Mouse (Mus musculus): ENCODE data around the gene Tmem59.

The Tmem59 gene

DNA sequence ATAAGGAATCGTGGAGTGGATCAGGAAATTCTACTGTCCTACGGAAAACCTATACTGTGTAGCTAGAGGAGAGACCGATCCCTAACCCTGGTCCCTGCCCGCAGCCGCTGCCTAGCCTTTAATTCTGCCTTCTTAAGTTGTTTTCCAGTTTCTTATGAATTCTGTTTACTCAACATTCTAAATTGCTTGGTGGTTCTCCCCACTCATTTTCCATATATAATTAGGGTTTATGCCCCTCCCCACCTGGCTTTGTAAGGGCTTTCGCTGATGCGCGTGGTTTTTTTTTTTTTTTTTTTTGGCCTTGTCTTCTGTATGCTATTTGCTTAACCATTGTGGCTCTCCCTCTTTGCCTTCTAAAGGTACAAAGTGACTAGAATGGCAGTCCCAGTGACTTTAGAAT is 1.4 kb downstream of the Tmem59 start:
- no peak for DNase-seq (ENCODE audit: low spot score)

DNA sequence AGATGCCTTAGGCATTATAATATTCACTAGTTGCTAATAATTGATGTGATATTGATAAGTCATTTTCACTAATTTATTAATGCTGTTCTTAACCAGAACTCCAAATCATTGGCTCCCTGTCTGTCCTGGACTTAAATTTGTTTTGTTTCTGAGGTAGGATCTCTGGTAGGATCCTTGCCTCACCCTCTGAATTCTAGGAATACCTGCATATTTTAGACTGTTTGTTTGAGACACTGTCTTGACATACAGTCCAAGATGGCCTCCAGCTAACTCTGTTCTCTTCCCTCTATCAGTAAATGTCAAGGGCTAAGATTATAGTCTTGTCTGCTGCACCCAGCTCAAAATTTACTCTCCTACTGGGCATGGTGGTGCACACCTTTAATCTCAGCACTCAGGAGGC is 2.5 kb downstream of the Tmem59 start:
- no peak for DNase-seq (ENCODE audit: low spot score)

DNA sequence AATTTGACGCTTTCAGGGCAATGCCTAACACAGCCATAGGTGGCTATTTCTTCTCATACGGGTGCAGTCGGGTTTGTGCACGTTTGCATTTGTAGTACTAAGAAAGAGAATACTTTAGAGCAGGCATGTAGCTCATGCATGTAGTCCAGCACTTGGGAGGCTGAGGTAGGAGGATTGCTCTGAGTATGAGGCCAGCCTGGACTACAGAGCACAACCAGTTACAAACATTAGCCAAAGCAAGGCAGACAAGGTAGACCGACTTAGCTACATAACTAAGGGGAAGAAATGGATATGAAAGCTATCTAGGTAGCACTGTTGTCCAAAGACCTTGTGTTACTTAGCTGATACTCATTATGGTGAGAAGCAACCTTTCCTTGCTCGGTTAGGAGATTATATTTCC is 3.7 kb downstream of the Tmem59 start:
- DNase-seq (ENCODE audit: low spot score): no peak

DNA sequence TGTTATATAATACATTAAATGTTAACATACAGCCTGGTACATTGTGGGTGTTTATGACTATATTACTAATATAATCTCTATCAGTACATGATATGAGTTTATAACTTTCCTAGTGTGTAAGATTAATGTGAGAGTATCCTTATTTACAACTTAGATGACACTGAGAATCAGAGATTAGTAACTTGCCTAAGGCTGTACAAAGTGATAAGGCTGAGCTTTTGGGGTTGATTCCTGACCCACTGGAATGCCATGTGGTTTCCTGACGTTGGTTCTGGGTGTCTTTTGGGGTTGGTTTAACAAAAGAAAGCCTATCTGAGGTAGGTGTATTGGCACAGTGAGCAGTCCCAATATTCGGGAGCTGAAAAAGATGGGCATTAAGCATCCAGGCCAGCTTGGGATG is 4.6 kb downstream of the Tmem59 start:
- DNase-seq (ENCODE audit: low spot score): no peak

DNA sequence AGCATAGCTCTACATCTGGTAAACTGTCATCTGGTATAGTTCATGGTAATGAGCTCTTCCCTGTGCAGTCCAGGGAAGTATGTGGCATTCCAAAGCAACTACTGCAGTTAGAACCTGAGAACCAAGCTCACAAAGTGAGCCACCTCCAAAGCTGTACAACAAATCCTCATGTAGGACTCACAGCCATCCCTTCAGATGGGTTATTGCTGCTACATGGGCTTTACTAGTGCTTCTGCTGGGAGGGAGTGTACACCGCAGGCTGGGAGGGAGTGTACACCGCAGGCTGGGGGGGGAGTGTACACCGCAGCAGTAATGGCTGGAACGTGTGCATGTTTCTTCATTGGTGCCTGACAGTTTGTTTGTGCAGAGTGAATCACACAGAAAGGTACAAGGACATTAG is 5.0 kb downstream of the Tmem59 start:
- DNase-seq (ENCODE audit: low spot score): no peak

DNA sequence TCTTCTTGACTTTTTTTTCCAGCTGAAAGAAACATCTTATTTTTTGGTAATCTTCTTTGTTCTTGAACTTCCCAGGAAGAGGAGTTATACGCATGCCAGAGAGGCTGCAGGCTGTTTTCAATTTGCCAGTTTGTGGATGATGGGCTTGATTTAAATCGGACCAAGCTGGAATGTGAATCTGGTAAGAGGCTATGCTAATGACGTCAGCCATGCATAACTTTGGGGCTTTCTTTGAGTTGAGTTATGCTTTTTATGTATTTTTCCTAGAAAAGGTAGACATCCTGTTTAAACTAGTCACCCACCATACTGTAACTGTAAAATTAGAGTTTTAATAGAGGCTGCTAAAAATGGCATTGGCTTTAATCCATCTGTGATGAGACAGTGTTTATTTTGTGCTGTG is 7.5 kb downstream of the Tmem59 start:
- no peak for DNase-seq (ENCODE audit: low spot score)

DNA sequence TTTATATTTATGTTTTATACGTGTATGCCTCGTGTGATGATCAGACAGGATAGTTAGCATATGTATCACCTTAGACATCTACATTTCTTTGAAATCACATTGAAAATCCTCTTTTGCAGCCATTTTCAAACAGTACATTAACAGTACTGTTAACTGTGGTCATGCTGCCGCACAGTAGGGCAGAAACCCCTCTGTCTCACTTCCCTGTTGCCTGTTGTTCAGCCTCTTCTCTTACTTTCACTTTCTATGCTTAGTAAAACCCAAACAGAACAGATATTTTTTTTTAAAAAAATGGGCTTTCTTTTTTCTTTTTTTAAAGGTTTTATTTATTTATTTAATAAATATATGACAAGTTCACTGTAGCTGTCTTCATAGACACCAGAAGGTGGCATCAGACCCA is 15.6 kb downstream of the Tmem59 start:
- no peak for DNase-seq (ENCODE audit: low spot score)

DNA sequence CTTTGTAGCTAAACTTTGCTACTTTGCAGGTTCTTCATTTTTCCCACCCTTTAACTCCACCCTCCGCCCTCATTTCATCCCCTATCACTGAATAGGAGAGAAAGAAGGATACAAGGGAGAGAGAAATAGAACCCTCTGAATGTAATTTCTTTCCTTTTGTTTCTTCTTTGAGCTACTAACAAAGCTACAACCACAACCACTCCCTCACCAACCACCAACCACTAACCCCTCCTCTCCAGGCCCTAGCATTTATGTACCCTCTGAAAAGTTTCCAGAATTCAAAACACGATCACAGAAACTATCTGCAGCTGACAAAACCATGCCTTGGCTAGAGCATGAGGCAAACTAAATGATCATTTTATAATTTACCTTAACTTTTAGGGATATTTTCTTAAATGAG is 18.3 kb downstream of the Tmem59 start:
- DNase-seq (ENCODE audit: low spot score): no peak

DNA sequence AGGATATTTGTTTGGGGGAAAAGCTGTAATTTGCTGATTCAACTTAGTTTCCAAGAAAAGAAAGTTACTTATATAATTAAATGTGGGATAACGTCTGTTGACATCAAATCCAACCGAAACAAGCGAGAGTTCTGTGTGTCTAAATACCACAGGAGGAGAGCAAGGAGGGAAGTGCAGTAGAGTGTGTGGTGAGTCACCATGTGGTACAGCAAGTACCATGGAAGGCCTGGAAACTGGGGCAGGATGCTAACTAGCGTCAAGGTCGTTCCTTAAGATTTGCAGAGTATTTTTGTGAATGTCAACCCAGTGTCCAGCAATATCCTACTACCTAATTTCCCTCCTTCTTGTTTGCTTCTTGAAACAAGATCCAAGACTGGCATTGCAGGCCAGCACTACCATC is 19.9 kb downstream of the Tmem59 start:
- no peak for DNase-seq (ENCODE audit: low spot score)

DNA sequence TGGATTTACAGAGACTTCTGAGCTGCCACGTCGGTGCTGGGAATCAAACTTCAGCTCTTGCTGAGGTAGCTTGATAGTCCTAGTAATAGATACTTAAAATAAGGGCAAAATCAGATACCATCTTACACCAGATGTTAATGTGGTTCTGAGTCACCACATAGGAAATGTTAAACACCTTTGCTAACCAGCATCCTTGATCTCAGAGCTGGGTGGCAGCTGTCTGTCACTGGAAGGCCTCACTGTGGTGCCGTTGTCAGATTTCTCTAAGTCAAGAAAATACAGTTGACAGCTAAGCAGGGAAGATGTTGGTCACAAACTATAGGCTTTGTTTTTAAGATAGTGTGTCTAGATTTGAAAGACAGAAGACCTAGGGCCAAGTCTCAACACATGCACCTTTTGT is 23.6 kb downstream of the Tmem59 start:
- DNase-seq (ENCODE audit: low spot score): no peak

DNA sequence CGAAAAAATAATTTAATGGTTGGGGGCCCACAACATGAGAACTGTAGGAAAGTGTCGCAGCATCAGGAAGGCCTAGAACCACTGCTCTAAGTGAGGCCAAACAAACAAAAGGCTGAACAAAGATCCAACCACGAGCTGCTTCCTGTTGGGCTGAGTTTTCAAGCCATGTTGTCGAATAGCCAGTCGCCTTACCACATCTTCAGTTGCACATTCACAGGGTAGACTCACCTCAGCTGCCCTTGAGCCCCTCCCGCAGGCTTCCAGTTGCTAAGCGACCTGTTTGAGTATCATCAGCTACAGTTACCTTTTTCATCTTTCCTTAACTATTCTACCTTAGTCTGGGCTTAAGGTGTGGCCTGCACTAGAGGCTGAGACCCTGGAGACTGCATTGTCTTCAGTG is 24.8 kb downstream of the Tmem59 start:
- DNase-seq (ENCODE audit: low spot score): no peak

DNA sequence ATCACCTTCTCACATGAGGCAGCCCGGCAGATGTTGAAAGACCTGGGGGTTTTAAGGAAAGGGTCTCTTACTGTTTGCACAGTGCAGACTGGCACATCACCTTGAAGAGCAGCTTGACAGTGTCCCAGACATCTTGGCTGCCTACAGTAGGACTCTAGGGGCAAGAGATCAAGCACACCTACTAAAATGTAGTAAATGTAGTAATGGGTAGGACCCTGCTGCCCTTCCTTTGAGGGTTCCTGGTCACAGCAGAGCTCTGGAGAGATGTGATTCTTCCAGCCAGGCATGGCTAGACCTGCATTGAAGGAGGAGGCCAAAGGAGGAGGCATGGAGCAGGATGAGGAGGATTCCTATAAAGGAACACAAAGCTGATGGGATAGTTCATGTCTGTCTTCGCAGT is 28.8 kb downstream of the Tmem59 start:
- DNase-seq (ENCODE audit: low spot score): no peak

DNA sequence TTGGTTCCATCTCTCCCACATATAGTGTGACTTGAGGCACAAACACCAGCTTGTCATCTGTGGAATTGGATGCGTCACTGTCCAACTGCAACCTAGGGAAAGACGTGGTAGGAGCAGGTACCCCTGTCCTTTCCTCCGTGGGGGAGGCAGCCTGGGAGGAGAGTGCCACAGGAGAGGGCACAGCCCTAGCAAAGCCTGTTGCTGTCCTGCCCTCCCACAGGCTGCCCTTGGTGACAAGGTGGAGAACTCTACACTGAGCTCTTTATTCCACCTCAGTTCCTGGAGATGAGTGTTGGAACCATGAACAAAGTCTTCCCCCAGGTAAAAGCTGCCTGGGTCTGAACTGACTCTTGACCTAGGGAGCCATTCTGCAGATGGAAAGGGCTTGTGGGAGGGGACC is 30.7 kb downstream of the Tmem59 start, which contains the start of gene Ldlrad1:
Gene Ldlrad1 (plus strand): TSS at position 301 of the 400 bp plus-strand sequence.
- no peak for DNase-seq (ENCODE audit: low spot score)

DNA sequence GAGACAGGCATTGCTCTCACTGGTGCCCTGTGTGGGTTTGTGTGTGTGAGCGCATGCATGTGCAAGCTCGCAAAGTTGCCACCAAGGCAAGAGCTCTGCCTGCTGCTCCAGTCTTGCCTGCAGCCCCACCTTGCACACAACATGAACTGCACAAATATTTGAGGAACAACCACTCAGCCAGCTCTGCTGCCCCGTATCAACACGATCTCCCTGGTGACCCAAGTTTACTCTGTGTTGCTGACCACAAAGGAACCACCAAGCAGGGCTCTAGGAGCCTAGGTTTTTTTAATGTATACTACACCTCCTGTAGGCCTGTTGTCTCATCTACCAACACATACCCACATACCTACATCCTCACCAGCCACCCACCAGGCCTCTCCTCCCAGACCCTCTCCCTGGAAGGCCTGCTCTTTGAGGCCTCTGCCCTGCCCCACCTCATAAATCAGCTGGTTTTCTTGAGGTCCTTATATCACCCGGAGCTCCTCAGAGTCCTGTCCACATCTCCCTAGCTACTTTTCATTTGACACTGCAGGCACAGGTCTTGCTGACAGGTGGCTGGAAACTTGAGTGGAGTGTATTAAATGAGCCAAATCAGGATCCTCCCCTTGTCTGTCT is 32.4 kb downstream of the Tmem59 start:
- no peak for DNase-seq (ENCODE audit: low spot score)

DNA sequence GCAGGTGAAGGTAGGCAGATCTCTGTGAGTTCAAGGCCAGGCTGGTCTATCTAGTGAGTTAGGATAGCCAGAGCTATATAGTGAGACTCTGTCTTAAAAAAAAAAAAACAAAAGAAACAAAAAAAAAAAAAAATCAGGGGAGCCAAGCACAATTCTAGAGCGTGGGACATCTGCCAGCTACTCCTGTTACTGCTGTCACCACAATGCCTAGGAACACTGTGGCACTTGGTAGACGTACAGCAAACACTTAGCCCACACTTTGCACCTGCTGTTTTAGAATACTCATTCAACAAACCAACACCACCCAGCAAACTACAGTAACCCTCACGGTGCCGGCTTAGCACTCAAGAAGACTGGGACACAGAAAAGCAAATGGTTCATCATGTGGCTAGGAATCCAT is 33.3 kb downstream of the Tmem59 start:
- DNase-seq (ENCODE audit: low spot score): no peak

DNA sequence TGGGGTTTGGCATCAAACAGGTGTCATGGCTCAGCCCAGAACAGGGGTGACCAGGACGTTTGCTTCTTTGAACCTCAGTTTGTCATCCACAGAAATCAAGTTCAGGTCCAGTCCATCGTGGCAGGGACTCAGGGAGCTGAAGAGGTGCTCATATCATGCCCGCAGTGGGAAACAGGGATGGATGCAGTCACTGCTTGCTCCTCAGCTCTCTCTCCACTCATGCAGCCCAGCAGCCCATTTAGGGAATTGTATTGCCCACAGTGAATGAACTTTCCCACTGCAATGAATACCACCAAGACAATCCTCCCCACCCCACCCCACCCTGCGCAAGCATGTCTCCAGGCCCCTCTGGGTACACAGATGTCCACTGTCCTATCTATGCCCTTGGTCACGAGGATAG is 33.7 kb downstream of the Tmem59 start:
- DNase-seq (ENCODE audit: low spot score): no peak

DNA sequence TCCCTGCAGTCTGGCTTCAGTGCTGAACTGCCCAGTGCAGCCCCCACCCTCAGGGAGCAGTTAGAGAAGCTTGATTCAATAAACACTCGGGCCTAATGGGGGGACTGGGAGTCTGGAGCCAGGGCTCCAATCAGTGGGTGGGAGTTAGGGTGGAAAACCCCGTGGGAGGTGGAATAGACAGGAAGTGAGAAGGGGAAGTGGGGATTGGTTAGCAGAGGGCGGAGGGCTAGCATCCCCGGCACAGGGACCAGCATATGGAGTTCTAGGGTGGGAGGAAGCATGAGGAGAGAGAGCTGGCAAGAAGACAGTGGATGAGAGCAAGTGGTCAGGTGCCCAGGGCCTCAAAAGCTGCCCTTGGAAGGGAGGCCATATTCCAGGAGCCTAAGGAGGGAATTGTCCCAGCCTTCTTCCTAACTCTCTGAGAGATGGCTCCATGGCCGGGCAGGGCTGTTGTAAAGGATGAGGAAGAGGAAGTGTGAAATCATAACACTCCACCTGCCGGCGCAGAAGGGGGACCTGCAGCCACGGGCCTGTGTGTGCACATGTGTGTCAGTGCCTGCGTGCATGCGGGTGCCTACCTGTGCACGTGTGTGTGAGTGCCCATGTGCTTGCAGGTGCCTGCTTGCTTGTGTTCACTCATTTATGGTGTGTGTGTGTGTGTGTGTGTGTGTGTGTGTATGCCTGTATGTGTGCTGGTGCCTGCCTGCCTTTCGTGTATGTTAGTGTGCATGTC is 35.2 kb downstream of the Tmem59 start:
- DNase-seq (ENCODE audit: low spot score): no peak

DNA sequence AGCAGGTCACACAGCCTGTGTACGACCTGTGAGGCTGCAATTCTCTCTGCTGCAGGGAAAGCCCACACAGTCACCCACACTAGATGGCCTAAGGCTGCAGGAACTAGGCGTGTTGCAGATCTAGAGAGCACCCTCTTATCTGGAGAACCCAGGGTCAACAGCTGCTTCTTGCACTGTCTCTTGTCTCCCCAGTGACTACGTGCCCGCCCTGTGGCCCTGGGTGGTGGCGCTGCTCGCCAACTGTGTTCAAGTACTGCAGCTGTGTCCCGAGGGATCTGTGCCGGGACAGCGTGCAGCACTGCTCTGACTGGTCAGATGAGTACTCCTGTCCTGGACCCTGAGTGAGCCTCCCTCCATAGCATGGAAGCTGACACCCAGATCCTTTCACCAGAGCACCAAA is 39.4 kb downstream of the Tmem59 start:
- no peak for DNase-seq (ENCODE audit: low spot score)

DNA sequence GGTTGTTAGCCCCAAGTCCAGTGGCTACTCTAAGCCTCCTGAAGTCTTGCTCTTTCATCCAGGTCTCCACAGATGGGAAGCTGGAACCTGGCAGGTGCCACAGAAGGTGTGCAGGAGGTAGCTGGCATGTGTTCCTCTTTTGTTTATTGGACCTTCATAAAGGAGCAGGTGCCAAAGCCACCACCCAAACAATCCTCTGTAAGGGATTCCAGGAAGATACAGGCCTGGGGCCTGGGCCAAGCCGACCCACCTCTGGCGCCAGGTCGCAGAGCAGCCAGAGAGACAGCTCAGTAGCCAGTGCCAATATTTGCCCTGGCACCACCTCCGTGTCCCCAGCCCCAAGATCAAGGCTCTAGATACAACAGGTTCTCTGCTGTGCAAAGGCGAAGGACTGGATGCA is 43.3 kb downstream of the Tmem59 start:
- no peak for DNase-seq (ENCODE audit: low spot score)

DNA sequence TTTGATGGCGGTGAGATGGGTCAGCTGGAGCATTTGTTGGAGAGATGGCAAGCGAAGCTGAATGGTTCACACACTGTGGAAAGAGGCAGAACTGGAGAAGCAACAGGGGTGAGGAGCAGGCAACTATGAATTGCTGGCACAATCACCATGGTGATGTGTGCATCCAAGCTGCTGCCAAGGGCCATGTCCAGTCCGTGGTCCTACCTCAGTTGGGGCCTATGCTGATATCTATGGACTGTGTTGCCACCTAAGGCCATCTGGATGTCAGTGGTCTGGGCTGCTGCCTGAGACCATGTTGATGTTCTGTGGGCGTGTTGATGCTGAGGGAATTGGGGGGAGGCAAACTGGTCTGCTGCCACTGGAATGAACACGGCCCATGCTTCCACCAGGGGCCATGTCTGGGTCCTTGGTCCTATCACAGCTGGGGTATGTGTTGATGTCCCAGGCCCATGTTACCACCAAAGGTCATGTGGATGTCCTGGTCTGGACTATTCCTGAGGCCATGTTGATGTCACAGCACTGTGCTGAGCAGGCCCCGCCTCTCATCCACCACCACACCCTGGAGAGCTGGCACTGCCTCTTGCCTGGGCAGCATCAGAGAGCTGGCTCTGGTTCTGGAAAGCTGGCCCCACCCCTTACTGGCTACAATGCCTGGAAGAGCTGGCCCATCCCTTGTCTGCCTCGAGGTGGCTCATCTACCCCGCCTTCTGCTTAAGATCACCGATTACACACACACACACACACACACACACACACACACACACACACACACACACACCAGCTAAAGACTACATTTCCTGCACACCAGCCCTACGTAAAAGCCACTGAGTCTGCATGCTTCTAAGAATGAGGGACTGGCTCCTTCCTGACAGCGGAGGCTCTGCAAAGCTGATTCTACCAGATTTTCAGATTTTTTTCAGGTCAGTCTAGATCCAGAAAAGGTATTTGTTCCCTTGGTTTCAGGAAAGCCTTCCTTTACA is 45.3 kb downstream of the Tmem59 start:
- no peak for DNase-seq (ENCODE audit: low spot score)

DNA sequence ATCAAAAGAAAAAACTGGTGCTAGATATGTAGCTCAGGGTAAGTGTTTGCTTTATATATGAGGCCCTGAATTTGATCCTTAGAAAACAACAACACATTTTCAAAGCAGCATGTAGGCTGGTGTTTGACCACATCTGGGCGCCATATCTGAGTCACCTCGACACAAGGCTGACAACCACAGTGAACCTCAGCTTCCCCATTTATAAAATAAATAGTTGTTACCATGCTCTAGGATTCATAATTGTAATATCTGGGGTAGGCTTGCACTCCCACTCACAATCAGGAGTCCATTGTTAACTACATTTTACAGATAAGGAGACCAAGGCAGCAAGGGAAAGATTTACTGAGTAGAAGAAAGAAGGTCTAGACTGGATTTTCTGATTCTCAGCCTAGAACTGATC is 48.1 kb downstream of the Tmem59 start:
- DNase-seq (ENCODE audit: low spot score): no peak

DNA sequence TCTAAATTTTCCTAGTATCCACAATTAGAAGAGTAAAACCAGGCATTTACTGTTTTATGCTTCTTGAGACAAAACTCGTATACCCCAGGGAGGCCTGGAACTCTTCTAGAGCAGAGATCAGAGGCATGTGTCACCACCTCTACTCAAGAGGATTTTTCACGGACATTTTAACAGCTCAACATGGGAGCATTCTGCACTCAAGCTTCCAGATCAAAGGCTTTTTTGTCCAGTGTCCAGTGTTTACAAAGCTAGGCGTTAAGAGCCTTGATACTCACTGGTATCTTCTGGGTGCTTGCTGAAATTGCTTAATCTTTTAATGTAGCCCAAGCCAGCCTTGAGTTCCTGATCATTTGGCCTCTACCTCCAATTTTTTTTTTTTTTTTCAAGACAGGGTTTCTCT is 54.0 kb downstream of the Tmem59 start:
- no peak for DNase-seq (ENCODE audit: low spot score)

DNA sequence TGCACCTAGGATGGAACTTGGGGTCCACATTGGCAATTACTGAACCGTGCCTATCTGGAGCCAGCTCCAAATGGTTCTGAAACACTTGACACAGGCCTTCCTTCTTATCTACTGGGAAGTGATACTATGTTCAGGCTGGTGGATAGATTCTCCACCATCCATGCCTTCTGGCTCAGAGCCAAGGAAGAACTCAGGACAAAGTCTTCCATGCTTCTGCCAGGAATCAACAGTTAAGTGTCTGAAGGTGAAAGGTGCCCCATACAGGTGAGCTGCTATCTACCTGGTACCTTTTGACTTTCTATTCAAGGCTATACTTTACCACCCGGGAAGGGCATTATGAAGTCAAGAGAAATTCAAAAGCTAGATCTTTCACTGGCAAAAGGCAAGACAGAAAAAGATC is 60.1 kb downstream of the Tmem59 start:
- no peak for DNase-seq (ENCODE audit: low spot score)

Data from layer of hippocampus, adult 9-10 months (tissue).